Comparison of ENCODE assay signal across 11 mouse cellular contexts in the genomic region with DNA sequence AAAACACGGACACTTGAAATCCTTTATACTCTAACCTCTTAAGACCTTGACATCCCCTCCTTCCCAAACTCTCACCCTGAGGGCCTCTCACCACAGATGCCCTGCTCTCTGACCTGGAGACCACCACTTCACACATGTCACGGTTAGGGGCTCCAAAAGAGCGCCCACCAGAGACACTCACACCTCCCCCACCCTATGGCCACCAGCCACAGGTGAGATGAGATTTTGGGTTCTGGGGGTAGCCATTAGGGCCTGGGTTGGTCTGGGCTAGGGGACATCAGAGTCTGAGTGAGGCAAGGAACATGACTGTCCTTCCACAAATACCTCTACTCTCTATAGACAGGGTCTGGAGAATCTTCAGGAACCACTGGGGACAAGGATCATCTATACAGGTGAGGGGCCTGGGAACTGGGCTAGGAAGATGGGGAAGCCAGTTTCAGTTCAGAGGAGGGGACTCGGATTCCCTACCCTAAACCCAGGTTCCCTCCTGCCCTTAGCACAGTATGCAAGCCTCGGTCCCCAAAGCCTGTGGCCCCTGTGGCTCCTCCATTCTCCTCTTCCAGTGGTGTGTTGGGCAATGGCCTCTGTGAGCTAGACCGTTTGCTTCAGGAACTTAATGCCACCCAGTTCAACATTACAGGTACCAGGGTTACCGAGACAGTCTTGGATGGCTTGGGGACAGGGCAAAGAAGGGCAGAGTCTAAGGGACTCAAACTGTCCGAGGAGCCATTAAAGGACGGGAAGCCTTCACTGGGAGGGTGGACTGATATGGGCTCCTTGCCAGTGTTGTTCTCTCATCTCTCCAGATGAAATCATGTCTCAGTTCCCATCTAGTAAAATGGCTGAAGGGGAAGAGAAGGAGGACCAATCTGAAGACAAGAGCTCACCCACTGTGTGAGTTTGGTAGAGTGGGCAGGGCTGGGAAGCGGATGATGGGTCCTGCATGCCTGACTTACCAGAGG. TPM values are rescaled to one million over a fixed set of nuclear protein-coding genes. Genes with fewer than 3 reads are reported as not detected.
DNase-seq lines count a peak whose midpoint lies in the region; ATAC-seq and TF ChIP-seq lines count a peak whose summit lies in the region.
"Had no signal": no experiment of that assay in that cellular context is flagged by ENCODE, and none has a peak within 500 bp of the region (broad histone marks: within the 10 kb centered on the region; RNA-seq: fewer than 3 reads in every experiment).

No protein-coding gene starts in this region.

- H3K9ac ChIP-seq in heart, adult 2 months (ENCODE audit: low read depth, low read length) = peak overlapping the region; percentile 8; the same call in 1 of the 2 replicates
- H3K9ac ChIP-seq in midbrain, embryonic 14.5 days (replicated peaks; ENCODE audit: low read length) = no peak overlapping the region
- no peak overlapping the region for H3K9ac ChIP-seq in liver, embryonic 15.5 days
- peak overlapping the region; percentile 85 for H3K9ac ChIP-seq in stomach, postnatal 0 days (ENCODE audit: low read length)

- H3K4me3 ChIP-seq in heart, adult 2 months = peak overlapping the region; percentile 85
- peak overlapping the region; percentile 14 for H3K4me3 ChIP-seq in midbrain, embryonic 10.5 days
- no peak overlapping the region for H3K4me3 ChIP-seq in midbrain, embryonic 14.5 days (replicated peaks; ENCODE audit: low read depth, low read length)
- no peak overlapping the region for H3K4me3 ChIP-seq in liver, embryonic 15.5 days (replicated peaks)
- peak overlapping the region; percentile 64 for H3K4me3 ChIP-seq in stomach, postnatal 0 days (ENCODE audit: low read depth, low read length)

- TF ChIP-seq POLR2A in heart, adult 2 months (IDR thresholded peaks at IDR 0.05; ENCODE audit: insufficient read depth, low read depth, low read length) = no peak

- no peak overlapping the region; the same call in 1 of the 2 replicates for H3K4me2 ChIP-seq in midbrain, embryonic 14.5 days (ENCODE audit: low read length)
- peak overlapping the region; percentile 80; the same call in 1 of the 2 replicates for H3K4me2 ChIP-seq in liver, embryonic 15.5 days
- H3K4me2 ChIP-seq in stomach, postnatal 0 days (replicated peaks; ENCODE audit: low read depth) = peak overlapping the region; percentile 73

- no peak for TF ChIP-seq CTCF in heart, adult 2 months (IDR thresholded peaks at IDR 0.05)
- TF ChIP-seq CTCF in stomach, postnatal 0 days (IDR thresholded peaks at IDR 0.05; ENCODE audit: low read depth) = no peak

- H3K4me1 ChIP-seq in heart, adult 2 months (ENCODE audit: control insufficient read depth, insufficient read depth, low read length) = peaks cover 2% of the 10 kb centered on the region; the same call in 1 of the 2 replicates
- H3K4me1 ChIP-seq in midbrain, embryonic 10.5 days = peaks cover 58% of the 10 kb centered on the region
- H3K4me1 ChIP-seq in midbrain, embryonic 14.5 days (ENCODE audit: control insufficient read depth, insufficient read depth, low read length) = peaks cover 13% of the 10 kb centered on the region; the same call in 1 of the 2 replicates
- peaks cover 42% of the 10 kb centered on the region for H3K4me1 ChIP-seq in liver, embryonic 15.5 days (replicated peaks)
- H3K4me1 ChIP-seq in stomach, postnatal 0 days (replicated peaks; ENCODE audit: control insufficient read depth, insufficient read depth) = peaks cover 6% of the 10 kb centered on the region; the same call in 1 of the 2 replicates

- DNase-seq in heart, adult 2 months = no peak
- DNase-seq in heart, adult 8-10 months (ENCODE audit: low spot score) = no peak
- no peak for DNase-seq in midbrain, embryonic 10.5 days (ENCODE audit: low spot score)
- DNase-seq in midbrain, embryonic 14.5 days = no peak
- DNase-seq in stomach, postnatal 0 days (ENCODE audit: low spot score) = no peak
- no peak for DNase-seq in layer of hippocampus, adult 9-10 months (ENCODE audit: low spot score)
- no peak for DNase-seq in frontal cortex, postnatal 14 days (ENCODE audit: low spot score in 2 of 2)

- no peaks in the 10 kb centered on the region; the same call in none of the 2 replicates for H3K36me3 ChIP-seq in heart, adult 2 months (ENCODE audit: control insufficient read depth, insufficient read depth, low read length)
- peaks cover 15% of the 10 kb centered on the region for H3K36me3 ChIP-seq in midbrain, embryonic 10.5 days
- peaks cover 13% of the 10 kb centered on the region; the same call in 1 of the 2 replicates for H3K36me3 ChIP-seq in midbrain, embryonic 14.5 days (ENCODE audit: control insufficient read depth, insufficient read depth, low read length)
- peaks cover 17% of the 10 kb centered on the region for H3K36me3 ChIP-seq in liver, embryonic 15.5 days (replicated peaks)
- peaks cover 15% of the 10 kb centered on the region for H3K36me3 ChIP-seq in stomach, postnatal 0 days (ENCODE audit: control insufficient read depth, insufficient read depth, low read length)

- TF ChIP-seq EP300 in heart, adult 2 months (IDR thresholded peaks at IDR 0.05; ENCODE audit: insufficient read depth, low read depth, low read length) = no peak
- TF ChIP-seq EP300 in stomach, postnatal 0 days (optimal IDR thresholded peaks at IDR 0.05) = no peak

- ATAC-seq in midbrain, embryonic 14.5 days (ENCODE audit: low FRiP score, low TSS enrichment) = no peak
- no peak for ATAC-seq in liver, embryonic 15.5 days (ENCODE audit: insufficient read depth)
- no peak for ATAC-seq in stomach, postnatal 0 days (ENCODE audit: low FRiP score, low TSS enrichment)

- 61% methylated on average over 10 of the region's 10 CpGs for WGBS in heart, adult 2 months
- WGBS in midbrain, embryonic 10.5 days = 86% methylated on average over 10 of the region's 10 CpGs
- WGBS in midbrain, embryonic 14.5 days = 87% methylated on average over 10 of the region's 10 CpGs
- WGBS in liver, embryonic 15.5 days (ENCODE audit: insufficient replicate concordance) = 76% methylated on average over 10 of the region's 10 CpGs
- WGBS in stomach, postnatal 0 days = 63% methylated on average over 10 of the region's 10 CpGs

- no peak overlapping the region for H3K27ac ChIP-seq in heart, adult 2 months
- no peak overlapping the region for H3K27ac ChIP-seq in midbrain, embryonic 10.5 days (replicated peaks)
- H3K27ac ChIP-seq in midbrain, embryonic 14.5 days (replicated peaks; ENCODE audit: low read depth, low read length) = no peak overlapping the region
- no peak overlapping the region for H3K27ac ChIP-seq in liver, embryonic 15.5 days (replicated peaks)
- H3K27ac ChIP-seq in stomach, postnatal 0 days (replicated peaks) = no peak overlapping the region; the same call in 1 of the 2 replicates
- H3K27ac ChIP-seq: macrophage had no signal

- no peaks in the 10 kb centered on the region for H3K27me3 ChIP-seq in heart, adult 2 months (ENCODE audit: control insufficient read depth, insufficient read depth, low read length)
- peaks cover 75% of the 10 kb centered on the region for H3K27me3 ChIP-seq in midbrain, embryonic 10.5 days (ENCODE audit: low read depth, poor library complexity, severe bottlenecking)
- H3K27me3 ChIP-seq in midbrain, embryonic 14.5 days (ENCODE audit: control insufficient read depth, insufficient read depth, low read length) = peaks cover 4% of the 10 kb centered on the region; the same call in 1 of the 2 replicates
- H3K27me3 ChIP-seq in liver, embryonic 15.5 days = peaks cover 50% of the 10 kb centered on the region
- H3K27me3 ChIP-seq in stomach, postnatal 0 days (ENCODE audit: control insufficient read depth, insufficient read depth, low read length) = no peaks in the 10 kb centered on the region
- H3K27me3 ChIP-seq: CH12.LX had no signal

- H3K79me2 ChIP-seq in heart, adult 2 months (replicated peaks; ENCODE audit: control insufficient read depth, insufficient read depth, low read length) = no peaks in the 10 kb centered on the region

- no peaks in the 10 kb centered on the region for H3K9me3 ChIP-seq in midbrain, embryonic 10.5 days (replicated peaks)
- no peaks in the 10 kb centered on the region for H3K9me3 ChIP-seq in midbrain, embryonic 14.5 days (ENCODE audit: control insufficient read depth, low read length)
- no peaks in the 10 kb centered on the region for H3K9me3 ChIP-seq in liver, embryonic 15.5 days (replicated peaks)
- no peaks in the 10 kb centered on the region for H3K9me3 ChIP-seq in stomach, postnatal 0 days (ENCODE audit: control insufficient read depth, low read length)

- intact Hi-C loops in heart, adult 2 months (cut with DNase I) = loop anchor here (5.0 to 10.0 kb wide), 2 partner anchors 366 to 459 kb away; a partner anchor contains a TSS

RNA-seq across cellular contexts. Expression of a gene that starts 1.8 kb away (rescaled TPM):
- 10 to 100 TPM; 14.3 to 20.1 TPM for total RNA-seq in heart, adult 2 months (2021)
- 26.2 and 28.2 TPM in 2 replicates for polyA plus RNA-seq in heart, adult 2 months (2012; rRNA removed)
- 10 to 100 TPM; 13.5 to 15.7 (median 14.6) TPM for total RNA-seq in heart, adult 8-10 months (2022)
- polyA plus RNA-seq in midbrain, embryonic 10.5 days (2016; fragmentation: Nextera tagmentation; extraction: Ambion mirVana) = 40.9 and 45.3 TPM in 2 replicates
- 10.8 and 20.2 TPM in 2 replicates for polyA plus RNA-seq in midbrain, embryonic 14.5 days (2014; fragmentation: Nextera tagmentation; extraction: Ambion mirVana)
- 10.9 and 11.7 TPM in 2 replicates for polyA plus RNA-seq in liver, embryonic 15.5 days (2015; fragmentation: Nextera tagmentation; extraction: Ambion mirVana)
- polyA plus RNA-seq in stomach, postnatal 0 days (2015; fragmentation: Nextera tagmentation; extraction: Ambion mirVana) = 167 and 178 TPM in 2 replicates
- total RNA-seq: CH12.LX had no signal

RNA-seq across cellular contexts. Expression of a gene that starts 10.5 kb away (rescaled TPM):
- 1 to 10 TPM; 3.2 to 3.6 TPM for total RNA-seq in heart, adult 2 months (2021)
- polyA plus RNA-seq in heart, adult 2 months (2012; rRNA removed) = 1.7 and 2.2 TPM in 2 replicates
- 1 to 10 TPM; 3.0 to 4.0 (median 3.6) TPM for total RNA-seq in heart, adult 8-10 months (2022)
- polyA plus RNA-seq in midbrain, embryonic 10.5 days (2016; fragmentation: Nextera tagmentation; extraction: Ambion mirVana) = 10.3 and 11.7 TPM in 2 replicates
- 9.1 and 11.5 TPM in 2 replicates for polyA plus RNA-seq in midbrain, embryonic 14.5 days (2014; fragmentation: Nextera tagmentation; extraction: Ambion mirVana)
- 1.9 and 2.4 TPM in 2 replicates for polyA plus RNA-seq in liver, embryonic 15.5 days (2015; fragmentation: Nextera tagmentation; extraction: Ambion mirVana)
- polyA plus RNA-seq in stomach, postnatal 0 days (2015; fragmentation: Nextera tagmentation; extraction: Ambion mirVana) = 4.6 and 5.0 TPM in 2 replicates

RNA-seq across cellular contexts. Expression of a gene that starts 11.2 kb away (rescaled TPM):
- total RNA-seq in heart, adult 2 months (2021) = 1 to 10 TPM; 6.8 to 7.1 TPM
- polyA plus RNA-seq in heart, adult 2 months (2012; rRNA removed) = 11.2 and 12.3 TPM in 2 replicates
- total RNA-seq in heart, adult 8-10 months (2022) = 10 to 100 TPM in 1 of 4 experiments, 1 to 10 TPM in 3; 7.0 to 10.5 (median 7.9) TPM
- 15.4 and 16.7 TPM in 2 replicates for polyA plus RNA-seq in midbrain, embryonic 10.5 days (2016; fragmentation: Nextera tagmentation; extraction: Ambion mirVana)
- 8.3 and 10.2 TPM in 2 replicates for polyA plus RNA-seq in midbrain, embryonic 14.5 days (2014; fragmentation: Nextera tagmentation; extraction: Ambion mirVana)
- polyA plus RNA-seq in liver, embryonic 15.5 days (2015; fragmentation: Nextera tagmentation; extraction: Ambion mirVana) = 6.9 and 9.0 TPM in 2 replicates
- 10.7 and 12.4 TPM in 2 replicates for polyA plus RNA-seq in stomach, postnatal 0 days (2015; fragmentation: Nextera tagmentation; extraction: Ambion mirVana)

RNA-seq across cellular contexts. Expression of a gene that starts 17.1 kb away (rescaled TPM):
- total RNA-seq in heart, adult 2 months (2021) = not detected
- 0.37 TPM in 1 of 2 replicates, not detected in the other for polyA plus RNA-seq in heart, adult 2 months (2012; rRNA removed)
- total RNA-seq in heart, adult 8-10 months (2022) = not detected
- polyA plus RNA-seq in midbrain, embryonic 10.5 days (2016; fragmentation: Nextera tagmentation; extraction: Ambion mirVana) = 0.28 and 0.50 TPM in 2 replicates
- 0.31 TPM in 1 of 2 replicates, not detected in the other for polyA plus RNA-seq in midbrain, embryonic 14.5 days (2014; fragmentation: Nextera tagmentation; extraction: Ambion mirVana)
- polyA plus RNA-seq in liver, embryonic 15.5 days (2015; fragmentation: Nextera tagmentation; extraction: Ambion mirVana) = 1.4 and 2.1 TPM in 2 replicates
- polyA plus RNA-seq in stomach, postnatal 0 days (2015; fragmentation: Nextera tagmentation; extraction: Ambion mirVana) = 0.63 and 1.0 TPM in 2 replicates
- total RNA-seq: gastrocnemius, postnatal 25 days had no signal

RNA-seq across cellular contexts. Expression of a gene that starts 42.2 kb away (rescaled TPM):
- 1,000 to 10,000 TPM; 2,428 to 3,099 TPM for total RNA-seq in heart, adult 2 months (2021)
- polyA plus RNA-seq in heart, adult 2 months (2012; rRNA removed) = 4,809 and 7,642 TPM in 2 replicates
- 1,000 to 10,000 TPM; 2,334 to 3,880 (median 3,044) TPM for total RNA-seq in heart, adult 8-10 months (2022)
- polyA plus RNA-seq in midbrain, embryonic 10.5 days (2016; fragmentation: Nextera tagmentation; extraction: Ambion mirVana) = not detected in 2 replicates
- not detected in 2 replicates for polyA plus RNA-seq in midbrain, embryonic 14.5 days (2014; fragmentation: Nextera tagmentation; extraction: Ambion mirVana)
- polyA plus RNA-seq in liver, embryonic 15.5 days (2015; fragmentation: Nextera tagmentation; extraction: Ambion mirVana) = 3.9 and 6.8 TPM in 2 replicates
- polyA plus RNA-seq in stomach, postnatal 0 days (2015; fragmentation: Nextera tagmentation; extraction: Ambion mirVana) = 0.24 and 0.46 TPM in 2 replicates

Comparison
In these comparisons a context has a peak if more than half of its experiments do, and no peak if none do; other contexts are left out.
1. H3K4me3 ChIP-seq: peak in heart, adult 2 months (single experiment), midbrain, embryonic 10.5 days (single experiment) and stomach, postnatal 0 days (single experiment); none in midbrain, embryonic 14.5 days (single experiment) and liver, embryonic 15.5 days (single experiment).
2. H3K9ac ChIP-seq: peak in heart, adult 2 months (single experiment) and stomach, postnatal 0 days (single experiment); none in midbrain, embryonic 14.5 days (single experiment) and liver, embryonic 15.5 days (single experiment).